Mouse (Mus musculus) bone marrow, adult 2 months (tissue): ENCODE measurements around the gene Pard3.

ENCODE experiments used
- CTCF ChIP-seq: fragments of 200-500 bp; IDR thresholded peaks from 2 replicates; pipeline ENCODE4 v1.5.1; 2011; ENCODE audit warnings: low read length, control low read depth; ENCODE audit not compliant: control insufficient read depth, insufficient read depth
- POLR2A ChIP-seq: fragments of 200-500 bp; IDR thresholded peaks from 2 replicates; pipeline ENCODE4 v1.6.1; 2011; ENCODE audit warnings: low read depth, mild to moderate bottlenecking, control low read depth, low read length, borderline replicate concordance; ENCODE audit not compliant: control insufficient read depth

- TF ChIP-seq CTCF = no peak
- no peak for TF ChIP-seq POLR2A
Observed at GRCm38 (mm10) chr8:127512001-127512573, 448.4 kb downstream of the Pard3 start.
